Mouse (Mus musculus) stomach, embryonic 15.5 days (tissue): ENCODE measurements around the gene Lcn10. TPM values are rescaled to one million over a fixed set of nuclear protein-coding genes. Genes with fewer than 3 reads are reported as not detected.
A peak's percentile ranks its signal among the peaks of the same experiment; 100 is the strongest.
"Not testable (repeated sequence)": the region's sequence is repeated elsewhere in the genome, so short reads cannot be mapped to it uniquely, and the experiment has no call there.

ENCODE experiments used
- ATAC-seq: fragments of 200-750 bp; cut with Nextera tagmentation; 2 replicates; pipeline ENCODE4 v1.8.0; 2017; ENCODE audit warnings: low read depth, moderate number of reproducible peaks, moderate TSS enrichment; ENCODE audit not compliant: insufficient read depth, low FRiP score
- H3K27ac ChIP-seq: fragments of 300-500 bp; sonication (generic); 2 replicates; pipeline ENCODE4 v1.5.1; 2015; ENCODE audit warnings: mild to moderate bottlenecking, inconsistent platforms
- H3K27me3 ChIP-seq: fragments of 300-500 bp; sonication (generic); replicated peaks from 2 replicates; pipeline ENCODE4 v1.6.1; 2015; ENCODE audit warnings: inconsistent platforms
- H3K36me3 ChIP-seq: fragments of 300-500 bp; sonication (generic); 2 replicates; pipeline ENCODE4 v1.6.1; 2015; ENCODE audit warnings: inconsistent platforms
- H3K4me1 ChIP-seq: fragments of 300-500 bp; sonication (generic); 2 replicates; pipeline ENCODE4 v1.6.1; 2015; ENCODE audit warnings: inconsistent platforms
- H3K4me2 ChIP-seq: fragments of 300-500 bp; sonication (generic); 2 replicates; pipeline ENCODE4 v1.6.1; 2015; ENCODE audit warnings: mild to moderate bottlenecking, inconsistent platforms
- H3K4me3 ChIP-seq: fragments of 300-500 bp; sonication (generic); replicated peaks from 2 replicates; pipeline ENCODE4 v1.5.1; 2015; ENCODE audit warnings: inconsistent platforms
- H3K9ac ChIP-seq: fragments of 300-500 bp; sonication (generic); 2 replicates; pipeline ENCODE4 v1.6.1; 2015; ENCODE audit warnings: inconsistent platforms
- H3K9me3 ChIP-seq: fragments of 300-500 bp; sonication (generic); 2 replicates; pipeline ENCODE4 v1.6.1; 2016; ENCODE audit warnings: inconsistent platforms
- WGBS: fragments of 180-500 bp; shearing (Covaris S2); methylation state at CpG from one replicate; pipeline ENCODE4 v1.1.7; 2015; 5-methylcytosine and 5-hydroxymethylcytosine counted together
- polyA plus RNA-seq: library from polyadenylated mRNA; unstranded; fragments of >200 nt; fragmentation: Nextera tagmentation; extraction: Ambion mirVana; gene quantifications from 2 replicates; pipeline ENCODE4 v1.2.1, GENCODE M21; 2015

Lcn10 gene
- polyA plus RNA-seq, 1 experiment from 2014 or later: not detected

DNA sequence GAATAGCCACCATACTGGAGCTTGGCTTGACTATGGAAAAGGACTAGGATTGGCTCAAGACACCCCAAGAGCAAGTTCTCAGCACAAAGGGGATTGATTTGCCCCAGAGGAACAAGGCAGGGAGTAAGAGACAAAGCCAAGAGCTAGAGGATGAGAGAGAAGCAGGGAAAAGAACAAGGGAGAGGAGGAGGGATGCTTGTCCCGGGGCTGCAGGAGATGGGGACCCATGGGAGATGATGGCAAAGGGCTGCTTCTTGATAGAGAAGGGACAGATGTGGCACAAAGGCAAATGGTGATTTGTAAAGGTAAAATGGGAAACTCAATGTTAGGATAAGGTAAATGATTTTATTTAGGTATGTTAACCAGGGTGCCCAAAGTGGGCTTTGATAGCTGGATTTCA is 26.5 kb downstream of the Lcn10 start:
- H3K36me3 ChIP-seq, H3K9ac ChIP-seq, H3K4me3 ChIP-seq, H3K27me3 ChIP-seq, H3K4me2 ChIP-seq, H3K4me1 ChIP-seq, H3K9me3 ChIP-seq, ATAC-seq, H3K27ac ChIP-seq: not testable (repeated sequence)
- 88% methylated on average over 1 of the region's 1 CpGs for WGBS

DNA sequence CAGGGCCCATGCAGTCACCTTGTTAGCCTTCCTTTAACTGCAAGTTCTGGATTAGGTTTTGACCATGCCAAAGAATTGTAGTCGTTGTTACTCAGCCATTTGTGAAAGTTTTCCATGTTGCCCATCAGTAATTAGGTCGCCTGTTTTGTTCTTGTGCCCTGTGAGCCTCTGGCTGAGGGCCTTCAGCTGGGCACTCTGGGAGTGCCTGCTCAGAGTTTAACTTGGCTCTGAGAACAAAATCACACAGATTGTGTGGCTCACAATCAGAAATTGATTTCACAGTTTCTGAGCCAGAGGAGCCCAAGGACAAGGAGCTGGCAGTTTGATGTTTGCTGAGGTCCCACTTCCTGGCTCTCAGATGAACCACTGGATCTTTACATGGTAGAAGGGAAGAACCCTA is 27.3 kb downstream of the Lcn10 start:
- not testable (repeated sequence) for H3K4me1 ChIP-seq, H3K36me3 ChIP-seq, H3K9me3 ChIP-seq, H3K9ac ChIP-seq, H3K4me3 ChIP-seq, H3K4me2 ChIP-seq, ATAC-seq, H3K27me3 ChIP-seq, H3K27ac ChIP-seq
- 84% methylated on average over 2 of the region's 2 CpGs for WGBS

GRCm38 (mm10) chr2:25711641-25712040 is 29.1 kb downstream of the Lcn10 start:
- ATAC-seq: 0 out of 2 replicates have a peak, but pooled peaks have one; percentile 25
- not testable (repeated sequence) for H3K4me3 ChIP-seq, H3K4me2 ChIP-seq, H3K9ac ChIP-seq, H3K4me1 ChIP-seq, H3K36me3 ChIP-seq, H3K9me3 ChIP-seq, H3K27me3 ChIP-seq, H3K27ac ChIP-seq
- WGBS: 16% methylated on average over 3 of the region's 3 CpGs

DNA sequence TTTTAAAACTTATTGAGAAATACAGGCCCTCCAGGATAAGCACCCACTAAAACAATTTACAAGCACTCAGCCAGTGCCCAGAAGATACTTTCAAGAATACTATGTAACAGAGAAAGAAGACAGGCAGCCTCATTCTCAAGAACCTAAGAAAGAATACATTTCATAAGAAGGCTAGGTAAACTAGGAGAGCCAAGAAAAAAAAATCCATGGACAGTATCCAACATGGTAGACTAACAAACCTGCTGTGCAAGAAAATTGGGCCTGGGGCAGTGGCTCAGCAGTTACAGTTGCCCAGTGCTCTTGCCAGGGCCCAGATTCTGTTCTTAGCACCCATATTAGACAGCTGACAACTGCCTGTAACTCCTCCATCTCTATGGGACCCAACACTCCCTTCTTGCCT is 34.7 kb downstream of the Lcn10 start:
- Histone ChIP-seq H3K27ac (no peak overlapping the region), H3K9me3 (no peaks in the 10 kb centered on the region)
- no peak for ATAC-seq

DNA sequence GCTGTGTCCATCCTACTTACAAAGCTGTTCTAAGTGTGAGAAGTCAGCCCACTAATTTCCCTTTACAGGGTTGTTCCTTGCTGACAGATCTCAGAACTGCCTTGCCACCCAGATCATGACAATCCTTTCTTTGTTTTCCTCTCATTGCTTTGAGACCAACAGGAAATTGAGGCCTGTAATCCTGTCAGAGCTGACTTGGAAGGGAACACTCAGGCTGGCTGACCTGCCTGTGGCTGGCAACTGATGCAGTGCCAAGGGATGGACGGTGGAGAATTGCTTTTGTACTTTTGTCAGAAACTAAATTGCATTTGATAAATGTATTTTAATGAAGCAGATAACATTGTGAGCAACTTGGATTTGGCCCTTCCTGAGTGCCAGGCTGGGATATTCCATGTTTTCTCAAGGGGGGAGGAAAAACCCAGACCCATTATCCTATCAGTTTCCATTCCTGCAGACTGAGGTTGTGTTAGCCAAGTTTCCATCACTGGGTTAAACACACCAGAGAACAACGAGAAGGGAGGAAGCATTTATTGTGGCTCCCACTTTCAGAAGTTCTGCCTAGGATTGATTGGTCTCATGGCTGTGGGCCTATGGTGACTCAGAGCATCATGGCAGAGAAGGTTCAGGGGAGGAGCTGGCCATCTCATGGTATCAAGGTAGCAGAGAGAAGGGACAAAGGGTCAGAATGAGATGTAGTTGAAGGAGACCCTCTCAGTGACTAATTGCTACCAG is 50.8 kb downstream of the Lcn10 start:
- ATAC-seq: no peak
- 46% methylated on average over 2 of the region's 2 CpGs for WGBS
- H3K9me3 ChIP-seq: no peaks in the 10 kb centered on the region

More for the DNA sequence above, 34.7 kb downstream of the Lcn10 start:
- Histone ChIP-seq H3K4me2 (no peak overlapping the region), H3K36me3 (no peaks in the 10 kb centered on the region), H3K4me1 (no peaks in the 10 kb centered on the region), H3K27me3 (no peaks in the 10 kb centered on the region), H3K9ac (no peak overlapping the region), H3K4me3 (no peak overlapping the region)

More for the DNA sequence above, 50.8 kb downstream of the Lcn10 start:
- no peaks in the 10 kb centered on the region for H3K27me3 ChIP-seq
- no peak overlapping the region for H3K27ac ChIP-seq
- H3K4me1 ChIP-seq: no peaks in the 10 kb centered on the region
- no peak overlapping the region for H3K4me3 ChIP-seq
- H3K36me3 ChIP-seq: no peaks in the 10 kb centered on the region
- H3K4me2 ChIP-seq: no peak overlapping the region
- no peak overlapping the region for H3K9ac ChIP-seq

Other genes starting within 250 kb of the Lcn10 start
- 11.9 and 26.5 TPM in 2 replicates for gene Clic3, start 225.9 kb upstream of the Lcn10 start, polyA plus RNA-seq
- gene Paxx, start 221.6 kb upstream of the Lcn10 start, polyA plus RNA-seq: 35.3 and 37.4 TPM in 2 replicates
- 6.8 and 7.5 TPM in 2 replicates for gene Ptgds, start 212.7 kb upstream of the Lcn10 start, polyA plus RNA-seq
- not detected in 2 replicates for gene Lcn12, start 188.8 kb upstream of the Lcn10 start, polyA plus RNA-seq
- 64.4 and 71.4 TPM in 2 replicates for gene Fbxw5, start 182.0 kb upstream of the Lcn10 start, polyA plus RNA-seq
- 8.3 and 8.6 TPM in 2 replicates for gene C8g, start 181.0 kb upstream of the Lcn10 start, polyA plus RNA-seq
- 29.4 and 31.2 TPM in 2 replicates for gene Traf2, start 135.8 kb upstream of the Lcn10 start, polyA plus RNA-seq
- gene Edf1, start 124.9 kb upstream of the Lcn10 start, polyA plus RNA-seq: 371 and 375 TPM in 2 replicates
- gene Mamdc4, start 107.9 kb upstream of the Lcn10 start, polyA plus RNA-seq: 74.5 and 104 TPM in 2 replicates
- 144 and 151 TPM in 2 replicates for gene Phpt1, start 107.5 kb upstream of the Lcn10 start, polyA plus RNA-seq
- 1.0 and 1.1 TPM in 2 replicates for gene Ajm1, start 101.0 kb upstream of the Lcn10 start, polyA plus RNA-seq
- 64.2 and 65.6 TPM in 2 replicates for gene Rabl6, start 74.2 kb upstream of the Lcn10 start, polyA plus RNA-seq
- 0.19 and 0.21 TPM in 2 replicates for gene Ccdc183, start 65.0 kb upstream of the Lcn10 start, polyA plus RNA-seq
- 24.3 and 25.0 TPM in 2 replicates for gene Tmem141, start 60.7 kb upstream of the Lcn10 start, polyA plus RNA-seq
- gene Fcna, start 54.7 kb upstream of the Lcn10 start, polyA plus RNA-seq: 4.0 and 6.2 TPM in 2 replicates
- not detected in 2 replicates for gene Lcn8, start 29.6 kb upstream of the Lcn10 start, polyA plus RNA-seq
- not detected in 2 replicates for gene Lcn5, start 24.8 kb upstream of the Lcn10 start, polyA plus RNA-seq
- gene Lcn6, start 5.9 kb upstream of the Lcn10 start, polyA plus RNA-seq: not detected in 2 replicates
- gene Obp2a, start 17.3 kb downstream of the Lcn10 start, polyA plus RNA-seq: not detected in 2 replicates
- 79.4 and 83.4 TPM in 2 replicates for gene Bmyc, start 24.0 kb downstream of the Lcn10 start, polyA plus RNA-seq
- gene Obp2b, start 54.3 kb downstream of the Lcn10 start, polyA plus RNA-seq: not detected in 2 replicates
- not detected in 2 replicates for gene Lcn3, start 82.8 kb downstream of the Lcn10 start, polyA plus RNA-seq
- gene Lcn11, start 94.3 kb downstream of the Lcn10 start, polyA plus RNA-seq: not detected in 2 replicates
- not detected in 2 replicates for gene Gm13539, start 99.5 kb downstream of the Lcn10 start, polyA plus RNA-seq
- not detected in 2 replicates for gene Glt6d1, start 133.1 kb downstream of the Lcn10 start, polyA plus RNA-seq
- not detected in 2 replicates for gene Lcn9, start 140.4 kb downstream of the Lcn10 start, polyA plus RNA-seq
- gene Sohlh1, start 164.5 kb downstream of the Lcn10 start, polyA plus RNA-seq: not detected in 2 replicates
- gene Kcnt1, start 181.0 kb downstream of the Lcn10 start, polyA plus RNA-seq: 0.39 and 0.62 TPM in 2 replicates